Mouse (Mus musculus): ENCODE measurements around the gene Hist2h2aa2. TPM values are rescaled to one million over a fixed set of nuclear protein-coding genes. Genes with fewer than 3 reads are reported as not detected.
"Not testable (repeated sequence)": the region's sequence is repeated elsewhere in the genome, so short reads cannot be mapped to it uniquely, and the experiment has no call there.

The Hist2h2aa2 gene
- polyA plus RNA-seq, 1 experiment: 18.0 TPM

DNA sequence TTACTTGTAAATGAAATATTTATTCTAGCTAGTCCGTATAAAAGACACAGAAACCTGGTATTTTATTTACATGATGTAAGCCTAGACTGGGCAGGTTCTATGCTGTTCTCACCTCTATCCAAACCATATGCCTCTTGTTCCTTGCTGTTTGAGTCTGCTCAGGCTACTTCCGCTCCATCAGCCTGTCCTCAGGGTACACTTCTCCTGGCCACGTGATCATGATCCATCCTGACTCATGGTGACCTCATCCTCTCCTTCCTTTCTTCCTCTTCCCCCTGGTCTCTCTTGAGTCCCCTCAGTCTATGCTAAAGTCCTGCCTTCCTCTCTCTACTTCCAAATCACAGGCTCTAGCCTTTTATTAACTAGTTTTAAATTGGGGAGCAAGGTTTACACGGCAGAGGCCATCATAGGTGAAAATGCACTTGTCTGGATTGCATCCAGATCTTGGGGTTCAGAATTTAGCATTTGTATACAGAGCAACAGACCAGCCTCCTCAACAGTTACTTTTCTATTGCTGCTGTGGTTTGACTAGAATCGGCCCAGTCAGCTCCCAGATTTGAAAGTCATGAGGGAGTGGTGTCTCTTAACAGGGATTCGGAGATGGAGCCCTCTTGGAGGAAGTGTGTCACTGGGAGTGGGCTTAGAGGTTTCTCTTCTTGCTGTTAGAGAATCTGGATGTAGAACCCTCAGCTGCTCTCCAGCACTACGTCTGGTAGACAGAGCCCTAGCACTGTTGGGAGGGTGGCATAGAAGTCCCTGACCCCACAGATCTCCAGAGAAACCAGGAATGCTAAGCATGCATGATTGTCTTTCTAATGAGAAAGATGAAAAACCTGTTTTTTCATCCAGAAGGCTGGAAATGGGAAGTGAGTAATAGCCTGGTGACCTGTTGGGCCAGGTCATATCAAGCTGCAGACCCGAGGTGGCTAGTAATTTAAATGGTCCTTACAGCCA, 13.1 kb downstream of the Hist2h2aa2 start:
- Histone ChIP-seq H3K4me1 (ENCODE audit: control insufficient read depth, insufficient read depth, low read length) (peaks cover 2% of the 10 kb centered on the region; the same call in 1 of the 2 replicates), H3K4me3 (ENCODE audit: insufficient read depth, low read length) (no peak overlapping the region), H3K27ac (ENCODE audit: insufficient read depth, low read length) (no peak overlapping the region)
- TF ChIP-seq CTCF (IDR thresholded peaks at IDR 0.05; ENCODE audit: extremely low read depth, insufficient read depth, low read length) (no peak), POLR2A (IDR thresholded peaks at IDR 0.05; ENCODE audit: extremely low read depth, insufficient read depth, low read length) (no peak)

DNA sequence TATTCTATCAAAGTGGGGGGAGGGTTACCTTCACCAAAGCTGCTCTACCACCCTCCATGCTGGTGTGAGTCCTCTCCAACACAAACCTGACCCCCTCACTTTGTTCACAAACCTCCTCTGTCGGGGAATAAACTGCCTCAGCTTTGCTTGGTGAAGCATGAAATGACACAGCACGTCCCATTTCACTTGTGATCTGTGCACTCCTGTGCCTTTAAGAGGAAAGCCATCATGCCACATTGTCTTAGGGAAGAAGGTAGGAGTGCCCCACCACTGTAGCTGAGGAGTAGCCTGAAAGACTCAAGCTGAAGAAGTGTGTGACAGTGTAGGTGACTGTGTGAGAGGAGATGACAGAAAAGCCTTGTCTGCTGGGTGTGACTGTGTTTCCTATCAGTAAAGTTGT, 14.7 kb downstream of the Hist2h2aa2 start:
- Histone ChIP-seq H3K4me3 (ENCODE audit: insufficient read depth, low read length) (no peak overlapping the region), H3K27ac (ENCODE audit: insufficient read depth, low read length) (no peak overlapping the region), H3K4me1 (ENCODE audit: control insufficient read depth, insufficient read depth, low read length) (peaks cover 3% of the 10 kb centered on the region; the same call in 1 of the 2 replicates)
- TF ChIP-seq CTCF (IDR thresholded peaks at IDR 0.05; ENCODE audit: extremely low read depth, insufficient read depth, low read length): no peak

DNA sequence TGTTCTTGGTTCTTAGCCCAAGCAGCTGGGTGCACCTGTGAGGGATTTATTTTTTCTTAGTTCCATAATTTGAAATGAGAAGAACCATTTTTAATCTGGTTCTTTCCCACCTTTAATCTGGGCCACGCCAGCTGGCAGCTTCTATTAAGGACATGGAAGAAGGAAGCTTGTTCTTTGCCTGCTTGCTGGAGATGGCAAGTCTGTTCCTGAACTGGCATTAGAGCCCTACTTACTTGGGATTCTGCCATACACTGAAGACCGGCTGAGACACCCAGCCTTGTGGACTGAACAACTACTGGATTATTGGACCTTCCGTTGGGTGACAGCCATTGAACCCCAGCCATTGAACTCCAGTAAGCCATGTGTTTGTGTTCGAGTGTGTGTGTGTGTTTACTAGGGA, 17.3 kb downstream of the Hist2h2aa2 start:
- Histone ChIP-seq H3K4me3 (ENCODE audit: insufficient read depth, low read length) (no peak overlapping the region), H3K4me1 (ENCODE audit: control insufficient read depth, insufficient read depth, low read length) (peaks cover 3% of the 10 kb centered on the region; the same call in 1 of the 2 replicates), H3K27ac (ENCODE audit: insufficient read depth, low read length) (no peak overlapping the region)
- no peak for TF ChIP-seq POLR2A (IDR thresholded peaks at IDR 0.05; ENCODE audit: extremely low read depth, insufficient read depth, low read length)
- TF ChIP-seq CTCF (IDR thresholded peaks at IDR 0.05; ENCODE audit: extremely low read depth, insufficient read depth, low read length): no peak

DNA sequence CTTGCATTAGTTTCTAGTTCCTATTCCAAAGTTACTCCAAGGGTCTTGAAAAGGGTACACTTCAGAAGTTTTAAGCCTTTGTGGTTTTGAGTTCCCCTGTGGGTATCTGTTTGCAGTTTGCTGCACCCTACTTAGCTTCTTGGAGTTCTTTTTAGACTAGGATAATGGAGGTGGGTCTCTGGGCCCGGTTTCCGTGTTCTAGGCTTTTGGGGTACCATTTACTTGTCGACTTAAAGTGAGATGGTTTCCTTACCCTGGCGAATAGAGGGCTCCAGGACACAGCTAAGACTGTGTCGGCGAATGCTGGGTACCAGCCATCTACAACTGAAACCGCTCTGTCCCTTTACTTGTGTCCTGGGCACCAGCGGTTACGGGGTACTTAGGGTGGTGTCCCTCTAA, 18.4 kb downstream of the Hist2h2aa2 start:
- Histone ChIP-seq H3K4me3 (ENCODE audit: insufficient read depth, low read length) (peak overlapping the region; percentile 69), H3K27ac (ENCODE audit: insufficient read depth, low read length) (peak overlapping the region; percentile 85), H3K4me1 (ENCODE audit: control insufficient read depth, insufficient read depth, low read length) (peaks cover 3% of the 10 kb centered on the region; the same call in 1 of the 2 replicates)
- TF ChIP-seq CTCF (IDR thresholded peaks at IDR 0.05; ENCODE audit: extremely low read depth, insufficient read depth, low read length) (no peak), POLR2A (IDR thresholded peaks at IDR 0.05; ENCODE audit: extremely low read depth, insufficient read depth, low read length) (no peak)

DNA sequence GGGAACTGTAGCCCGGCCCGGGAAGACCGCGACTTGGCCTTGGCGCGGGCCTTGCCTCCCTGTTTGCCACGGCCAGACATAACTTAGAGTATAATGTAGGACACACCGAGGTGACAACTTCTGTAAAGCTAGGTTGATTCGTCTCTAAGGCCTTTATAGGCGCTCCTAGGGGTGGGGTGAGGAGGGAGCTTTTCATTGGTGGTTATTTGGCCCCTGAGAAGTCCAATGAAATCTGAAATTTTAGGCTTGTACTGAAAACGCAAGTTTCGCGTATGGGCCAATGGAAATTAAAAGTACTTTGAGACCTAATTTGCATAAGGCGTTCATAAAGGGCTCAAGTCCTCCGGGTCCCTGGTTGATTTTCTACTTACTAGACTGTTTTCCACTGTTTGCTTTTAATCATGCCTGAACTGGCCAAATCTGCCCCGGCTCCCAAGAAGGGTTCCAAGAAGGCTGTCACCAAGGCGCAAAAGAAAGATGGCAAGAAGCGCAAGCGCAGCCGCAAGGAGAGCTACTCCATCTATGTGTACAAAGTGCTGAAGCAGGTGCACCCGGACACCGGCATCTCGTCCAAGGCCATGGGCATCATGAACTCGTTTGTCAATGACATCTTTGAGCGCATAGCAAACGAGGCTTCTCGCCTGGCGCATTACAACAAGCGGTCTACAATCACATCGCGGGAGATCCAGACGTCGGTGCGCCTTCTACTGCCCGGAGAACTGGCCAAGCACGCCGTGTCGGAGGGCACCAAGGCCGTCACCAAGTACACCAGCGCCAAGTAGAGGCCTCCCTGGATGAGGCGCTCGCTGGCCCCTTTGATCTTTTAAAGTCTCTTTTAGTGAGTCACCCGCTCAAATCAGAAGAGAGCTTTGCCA, 19.1 kb downstream of the Hist2h2aa2 start, which contains the start of the genes Hist2h2ac and Hist2h2be:
Hist2h2ac (minus strand) TSS at position 116 of the 875 bp plus-strand sequence.
Hist2h2be (plus strand) TSS at position 355 of the 875 bp plus-strand sequence.
- peak within 1 kb of the TSS; percentile 94 for H3K27ac ChIP-seq (ENCODE audit: insufficient read depth, low read length)
- peaks cover 3% of the 10 kb centered on the region; the same call in 1 of the 2 replicates for H3K4me1 ChIP-seq (ENCODE audit: control insufficient read depth, insufficient read depth, low read length)
- TF ChIP-seq CTCF (IDR thresholded peaks at IDR 0.05; ENCODE audit: extremely low read depth, insufficient read depth, low read length): no peak
- peak; percentile 92 for TF ChIP-seq POLR2A (IDR thresholded peaks at IDR 0.05; ENCODE audit: extremely low read depth, insufficient read depth, low read length)
- H3K4me3 ChIP-seq (ENCODE audit: insufficient read depth, low read length): peak within 1 kb of the TSS; percentile 69

DNA sequence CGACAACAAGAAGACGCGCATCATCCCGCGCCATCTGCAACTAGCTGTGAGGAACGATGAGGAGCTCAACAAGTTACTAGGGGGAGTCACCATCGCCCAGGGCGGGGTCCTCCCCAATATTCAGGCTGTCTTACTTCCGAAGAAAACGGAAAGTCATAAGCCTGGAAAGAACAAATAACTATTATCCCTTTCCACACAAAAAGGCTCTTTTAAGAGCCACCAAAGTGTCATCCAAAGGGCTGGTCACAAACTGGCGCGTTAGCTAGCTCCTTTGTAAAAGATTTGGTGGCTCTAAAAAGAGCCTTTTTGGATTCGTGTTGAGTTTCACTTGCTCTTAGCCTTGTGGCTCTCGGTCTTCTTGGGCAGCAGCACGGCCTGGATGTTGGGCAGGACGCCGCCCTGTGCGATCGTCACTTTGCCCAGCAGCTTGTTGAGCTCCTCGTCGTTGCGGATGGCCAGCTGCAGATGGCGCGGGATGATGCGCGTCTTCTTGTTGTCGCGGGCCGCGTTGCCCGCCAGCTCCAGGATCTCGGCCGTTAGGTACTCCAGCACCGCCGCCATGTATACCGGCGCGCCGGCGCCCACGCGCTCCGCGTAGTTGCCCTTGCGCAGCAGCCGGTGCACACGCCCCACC, 19.8 kb downstream of the Hist2h2aa2 start:
- Histone ChIP-seq H3K27ac (ENCODE audit: insufficient read depth, low read length) (peak overlapping the region; percentile 94), H3K4me3 (ENCODE audit: insufficient read depth, low read length) (peak overlapping the region; percentile 69)
- not testable (repeated sequence) for H3K4me1 ChIP-seq (ENCODE audit: control insufficient read depth, insufficient read depth, low read length)

DNA sequence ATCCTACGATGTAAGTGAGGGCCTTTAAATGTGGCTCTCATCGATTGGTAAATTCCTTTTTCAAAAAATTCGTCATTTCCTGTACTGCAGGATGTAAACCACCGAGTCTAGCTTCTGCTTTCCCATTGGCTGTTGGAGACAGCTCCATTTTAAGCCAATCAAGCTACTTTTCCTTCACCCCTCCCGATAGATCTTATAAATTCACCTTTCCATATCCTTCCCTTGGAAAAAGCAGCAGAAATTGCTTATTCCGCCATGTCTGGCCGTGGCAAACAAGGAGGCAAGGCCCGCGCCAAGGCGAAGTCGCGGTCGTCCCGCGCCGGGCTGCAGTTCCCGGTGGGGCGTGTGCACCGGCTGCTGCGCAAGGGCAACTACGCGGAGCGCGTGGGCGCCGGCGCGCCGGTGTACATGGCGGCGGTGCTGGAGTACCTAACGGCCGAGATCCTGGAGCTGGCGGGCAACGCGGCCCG, 20.4 kb downstream of the Hist2h2aa2 start, which contains the start of the genes Bola1 and Hist2h2ab:
Bola1 (minus strand) TSS at position 49 of the 470 bp plus-strand sequence.
Hist2h2ab (plus strand) TSS at position 205 of the 470 bp plus-strand sequence.
- Histone ChIP-seq H3K4me1 (ENCODE audit: control insufficient read depth, insufficient read depth, low read length) (peaks cover 3% of the 10 kb centered on the region; the same call in 1 of the 2 replicates), H3K27ac (ENCODE audit: insufficient read depth, low read length) (peak within 1 kb of the TSS; percentile 94), H3K4me3 (ENCODE audit: insufficient read depth, low read length) (peak within 1 kb of the TSS; percentile 69)
- TF ChIP-seq CTCF (IDR thresholded peaks at IDR 0.05; ENCODE audit: extremely low read depth, insufficient read depth, low read length) (no peak), POLR2A (IDR thresholded peaks at IDR 0.05; ENCODE audit: extremely low read depth, insufficient read depth, low read length) (peak; percentile 78)

DNA sequence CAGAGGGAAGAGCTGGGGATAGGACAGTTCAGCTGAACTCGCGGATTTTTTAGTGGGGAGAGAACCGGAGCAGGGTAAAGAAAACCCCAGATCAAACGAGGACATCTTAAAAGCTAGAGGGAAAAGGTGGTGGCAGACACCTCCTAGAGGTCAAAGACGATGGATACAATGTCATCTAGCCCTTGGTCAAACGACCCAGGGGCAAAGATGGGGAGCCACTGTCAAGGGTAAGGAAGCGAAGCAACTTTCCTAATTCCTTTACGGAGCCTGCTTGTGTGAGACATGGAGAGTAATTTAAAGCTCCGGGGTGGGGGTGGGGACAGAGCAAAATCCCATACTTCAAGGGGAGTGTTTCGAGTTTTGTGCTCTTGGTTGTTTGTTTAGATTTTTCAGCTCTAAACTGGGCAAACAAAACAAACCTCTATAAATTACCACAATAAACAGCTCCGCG, 20.9 kb downstream of the Hist2h2aa2 start:
- H3K4me3 ChIP-seq (ENCODE audit: insufficient read depth, low read length): peak overlapping the region; percentile 69
- TF ChIP-seq POLR2A (IDR thresholded peaks at IDR 0.05; ENCODE audit: extremely low read depth, insufficient read depth, low read length) (no peak), CTCF (IDR thresholded peaks at IDR 0.05; ENCODE audit: extremely low read depth, insufficient read depth, low read length) (no peak)
- peak overlapping the region; percentile 51 for H3K27ac ChIP-seq (ENCODE audit: insufficient read depth, low read length)
- H3K4me1 ChIP-seq (ENCODE audit: control insufficient read depth, insufficient read depth, low read length): peaks cover 3% of the 10 kb centered on the region; the same call in 1 of the 2 replicates
